Mouse (Mus musculus) heart, adult 2 months (tissue): ENCODE results near the gene Pam16.

Experiments
- CTCF ChIP-seq: fragments of 200-600 bp; IDR thresholded peaks from 2 replicates; pipeline ENCODE4 v1.8.1; 2022; ENCODE audit warnings: antibody characterized with exemption, mild to moderate bottlenecking, moderate library complexity
- POLR2A ChIP-seq: fragments of 200-500 bp; IDR thresholded peaks from 2 replicates; pipeline ENCODE4 v1.6.1; 2011; ENCODE audit warnings: mild to moderate bottlenecking, low read depth, low read length, control low read depth; ENCODE audit not compliant: insufficient read depth

- TF ChIP-seq CTCF = no peak
- TF ChIP-seq POLR2A = no peak
Measured at GRCm38 (mm10) chr16:4602189-4602588, 22.6 kb downstream of the Pam16 start.
